16 mouse cellular contexts compared by ENCODE assay signal in the genomic region with DNA sequence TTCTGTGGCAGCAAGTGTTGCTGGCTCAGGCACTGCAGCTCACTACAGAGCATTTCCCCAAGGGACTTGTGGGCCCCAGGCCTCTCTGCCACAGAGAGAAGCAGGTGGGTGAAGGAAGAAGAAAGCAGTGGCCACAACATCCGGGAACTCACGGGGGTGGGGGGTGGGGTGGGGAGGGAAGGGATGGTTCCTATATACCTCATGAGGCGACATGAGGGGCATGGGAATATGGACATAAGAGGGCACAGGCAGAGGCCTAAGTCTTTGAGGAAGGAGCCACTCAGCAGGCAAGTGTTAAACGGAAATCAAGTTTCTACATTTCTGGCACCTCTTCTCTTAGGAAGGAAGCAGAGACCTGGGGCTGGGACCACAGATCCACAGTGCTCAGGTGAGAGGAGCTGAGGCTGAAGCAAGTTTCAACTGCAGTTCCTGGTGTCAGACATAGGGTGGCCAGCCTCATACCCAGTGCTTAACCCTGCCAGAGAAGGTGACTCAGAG.
DNase-seq lines count a peak whose midpoint lies in the region; ATAC-seq lines count a peak whose summit lies in the region.
"Had no signal": no experiment of that assay in that cellular context is flagged by ENCODE, and none has a peak within 500 bp of the region (broad histone marks: within the 10 kb centered on the region; RNA-seq: fewer than 3 reads in every experiment).

No protein-coding gene starts in this region.

- H3K27me3 ChIP-seq in forebrain, embryonic 15.5 days = no peaks in the 10 kb centered on the region
- no peaks in the 10 kb centered on the region; the same call in 1 of the 2 replicates for H3K27me3 ChIP-seq in forebrain, embryonic 10.5 days (ENCODE audit: poor library complexity, severe bottlenecking)
- H3K27me3 ChIP-seq: hindbrain, embryonic 13.5 days; kidney, embryonic 15.5 days; lung, embryonic 15.5 days had no signal

- 0 out of 2 replicates have a peak overlapping the region, but pooled peaks have one; percentile 18 for H3K27ac ChIP-seq in forebrain, embryonic 15.5 days (replicated peaks)
- H3K27ac ChIP-seq in forebrain, embryonic 10.5 days = no peak overlapping the region
- H3K27ac ChIP-seq: hindbrain, embryonic 13.5 days; kidney, embryonic 15.5 days; lung, embryonic 15.5 days had no signal

- 81% methylated on average over 4 of the region's 4 CpGs for WGBS in forebrain, embryonic 15.5 days
- WGBS in forebrain, embryonic 10.5 days = 78% methylated on average over 4 of the region's 4 CpGs

- no peak overlapping the region for H3K4me3 ChIP-seq in forebrain, embryonic 15.5 days
- no peak overlapping the region for H3K4me3 ChIP-seq in forebrain, embryonic 10.5 days
- H3K4me3 ChIP-seq: hindbrain, embryonic 13.5 days; kidney, embryonic 15.5 days; lung, embryonic 15.5 days; midbrain, embryonic 10.5 days; myocyte had no signal

- no peak overlapping the region for H3K4me2 ChIP-seq in forebrain, embryonic 15.5 days (replicated peaks)
- H3K4me2 ChIP-seq: hindbrain, embryonic 13.5 days; kidney, embryonic 15.5 days; lung, embryonic 15.5 days had no signal

- H3K36me3 ChIP-seq in forebrain, embryonic 15.5 days = peaks cover 12% of the 10 kb centered on the region
- peaks cover 22% of the 10 kb centered on the region for H3K36me3 ChIP-seq in forebrain, embryonic 10.5 days (replicated peaks)

- H3K9ac ChIP-seq in forebrain, embryonic 15.5 days (replicated peaks) = no peak overlapping the region
- H3K9ac ChIP-seq: hindbrain, embryonic 13.5 days; kidney, embryonic 15.5 days; lung, embryonic 15.5 days had no signal

- DNase-seq in forebrain, embryonic 10.5 days (ENCODE audit: extremely low spot score, low spot score) = no peak
- peak; percentile 64 to 66 for DNase-seq in thymus, postnatal 10 days (ENCODE audit: low spot score in 2 of 2)
- no peak for DNase-seq in testis, postnatal 14 days (ENCODE audit: low spot score)
- no peak for DNase-seq in adrenal gland, postnatal 4 days (ENCODE audit: low spot score in 2 of 2)
- no peak for DNase-seq in layer of hippocampus, adult 11-12 months (ENCODE audit: low spot score)
- DNase-seq: cerebellum, adult 18-20 months; layer of hippocampus, adult 9-11 months; liver had no signal

- H3K4me1 ChIP-seq in forebrain, embryonic 15.5 days = peaks cover 18% of the 10 kb centered on the region
- peaks cover 24% of the 10 kb centered on the region for H3K4me1 ChIP-seq in forebrain, embryonic 10.5 days
- H3K4me1 ChIP-seq: kidney, embryonic 15.5 days had no signal

- no peaks in the 10 kb centered on the region; the same call in 1 of the 2 replicates for H3K9me3 ChIP-seq in forebrain, embryonic 15.5 days
- H3K9me3 ChIP-seq in forebrain, embryonic 10.5 days = no peaks in the 10 kb centered on the region
- H3K9me3 ChIP-seq: hindbrain, embryonic 13.5 days; kidney, embryonic 15.5 days; lung, embryonic 15.5 days; midbrain, embryonic 10.5 days had no signal

- ATAC-seq in forebrain, embryonic 15.5 days (replicated peaks) = no peak
- ATAC-seq in CD4-positive, CD25-positive, alpha-beta regulatory T cell, adult 4 months = peak; percentile 47
- 0 out of 2 replicates have a peak, but pooled peaks have one; percentile 15 for ATAC-seq in megakaryocyte-erythroid progenitor cell, adult 5-6 weeks (replicated peaks; ENCODE audit: low FRiP score, low TSS enrichment, poor library complexity, severe bottlenecking)

Comparison
In these comparisons a context has a peak if more than half of its experiments do, and no peak if none do; other contexts are left out.
1. DNase-seq: peak in thymus, postnatal 10 days (2 of 2); none in forebrain, embryonic 10.5 days (single experiment), testis, postnatal 14 days (single experiment), adrenal gland, postnatal 4 days (0 of 2) and layer of hippocampus, adult 11-12 months (single experiment).